Mouse (Mus musculus) MEL (cell line): ENCODE data around the gene Kdm6b. TPM values are rescaled to one million over a fixed set of nuclear protein-coding genes. Genes with fewer than 3 reads are reported as not detected.
A peak's percentile ranks its signal among the peaks of the same experiment; 100 is the strongest.

Experiments used
- DNase-seq: peaks from one replicate; pipeline ENCODE4 v3.0.0; 2011; ENCODE audit warnings: low read depth, low spot score
- H3K27ac ChIP-seq: 2 replicates; pipeline ENCODE4 v1.5.1; 2012; ENCODE audit warnings: low read depth, mild to moderate bottlenecking, control low read depth, low read length, moderate library complexity; ENCODE audit not compliant: control insufficient read depth
- H3K27me3 ChIP-seq, 2 experiments: fragments of 150-350 bp in 1 of 2; sonication (generic) in 1 of 2; 2 replicates each; pipeline ENCODE4 v1.6.1; 2012; ENCODE audit warnings: low read length in 2 of 2, mild to moderate bottlenecking in 2 of 2, improper control_type of control experiment in 1 of 2, moderate library complexity in 1 of 2; ENCODE audit not compliant: insufficient read depth in 2 of 2, control insufficient read depth in 1 of 2
- H3K36me3 ChIP-seq, 2 experiments: 2 replicates each; pipeline ENCODE4 v1.6.1; 2012 to 2014; ENCODE audit warnings: low read length in 2 of 2, improper control_type of control experiment in 1 of 2, inconsistent platforms in 1 of 2, mild to moderate bottlenecking in 1 of 2; ENCODE audit not compliant: insufficient read depth in 2 of 2, control insufficient read depth in 1 of 2
- H3K4me1 ChIP-seq, 2 experiments: fragments of 150-350 bp in 1 of 2; sonication (generic) in 1 of 2; 2 replicates each; pipeline ENCODE4 v1.6.1; 2012; ENCODE audit warnings: low read length in 2 of 2, improper control_type of control experiment in 1 of 2, mild to moderate bottlenecking in 1 of 2; ENCODE audit not compliant: insufficient read depth in 2 of 2, control insufficient read depth in 1 of 2
- H3K4me3 ChIP-seq, 2 experiments: fragments of 150-350 bp in 1 of 2; sonication (generic) in 1 of 2; 2 replicates each; pipeline ENCODE4 v1.5.1; 2012; ENCODE audit warnings: low read depth in 2 of 2, low read length in 2 of 2, mild to moderate bottlenecking in 2 of 2, moderate library complexity in 2 of 2, control low read depth in 1 of 2, improper control_type of control experiment in 1 of 2; ENCODE audit not compliant: control insufficient read depth in 1 of 2, insufficient read depth in 1 of 2
- H3K79me2 ChIP-seq: 2 replicates; pipeline ENCODE4 v1.6.1; 2012; ENCODE audit warnings: mild to moderate bottlenecking, low read length, moderate library complexity; ENCODE audit not compliant: control insufficient read depth, poor library complexity, insufficient read depth
- H3K9ac ChIP-seq: 2 replicates; pipeline ENCODE4 v1.6.1; 2012; ENCODE audit warnings: low read depth, mild to moderate bottlenecking, control low read depth, low read length, moderate library complexity; ENCODE audit not compliant: control insufficient read depth, poor library complexity, severe bottlenecking
- H3K9me3 ChIP-seq: fragments of 150-350 bp; sonication (generic); replicated peaks from 2 replicates; pipeline ENCODE4 v1.6.1; 2012; ENCODE audit warnings: mild to moderate bottlenecking, low read length, improper control_type of control experiment, moderate library complexity; ENCODE audit not compliant: insufficient read depth
- BHLHE40 ChIP-seq: IDR thresholded peaks from 2 replicates; pipeline ENCODE4 v1.6.1; 2012; ENCODE audit warnings: low read depth, mild to moderate bottlenecking, inconsistent platforms, low read length, improper control_type of control experiment, borderline replicate concordance
- CHD1 ChIP-seq: IDR thresholded peaks from 2 replicates; pipeline ENCODE4 v1.6.1; 2012; ENCODE audit warnings: low read depth, mild to moderate bottlenecking, inconsistent platforms, low read length, improper control_type of control experiment
- E2F4 ChIP-seq: IDR thresholded peaks from 2 replicates; pipeline ENCODE4 v1.6.1; 2011; ENCODE audit warnings: low read depth, low read length, improper control_type of control experiment, borderline replicate concordance
- EP300 ChIP-seq, 2 experiments: IDR thresholded peaks; 2 replicates each; pipeline ENCODE4 v1.6.1; 2011; ENCODE audit warnings: improper control_type of control experiment in 2 of 2, low read length in 2 of 2, low read depth in 1 of 2, mild to moderate bottlenecking in 1 of 2
- ETS1 ChIP-seq: IDR thresholded peaks from 2 replicates; pipeline ENCODE4 v1.6.1; 2012; ENCODE audit warnings: low read depth, mild to moderate bottlenecking, inconsistent platforms, low read length, improper control_type of control experiment, moderate library complexity
- GATA1 ChIP-seq: IDR thresholded peaks from 2 replicates; pipeline ENCODE4 v1.6.1; 2011; ENCODE audit warnings: low read depth, low read length, improper control_type of control experiment
- HCFC1 ChIP-seq: IDR thresholded peaks from 2 replicates; pipeline ENCODE4 v1.6.1; 2012; ENCODE audit warnings: low read depth, mild to moderate bottlenecking, inconsistent platforms, low read length, improper control_type of control experiment, moderate library complexity
- MAX ChIP-seq: IDR thresholded peaks from 2 replicates; pipeline ENCODE4 v1.6.1; 2011; ENCODE audit warnings: low read length, improper control_type of control experiment
- MAZ ChIP-seq: IDR thresholded peaks from 2 replicates; pipeline ENCODE4 v1.6.1; 2012; ENCODE audit warnings: low read depth, mild to moderate bottlenecking, inconsistent platforms, low read length, improper control_type of control experiment
- MEF2A ChIP-seq: IDR thresholded peaks from 2 replicates; pipeline ENCODE4 v1.6.1; 2014; ENCODE audit warnings: low read depth, mild to moderate bottlenecking, inconsistent platforms, low read length, improper control_type of control experiment; ENCODE audit not compliant: poor library complexity, insufficient replicate concordance, severe bottlenecking; ENCODE audit errors: extremely low read depth
- MXI1 ChIP-seq: IDR thresholded peaks from 2 replicates; pipeline ENCODE4 v1.6.1; 2011; ENCODE audit warnings: mild to moderate bottlenecking, low read depth, low read length, improper control_type of control experiment
- MYB ChIP-seq: IDR thresholded peaks from 2 replicates; pipeline ENCODE4 v1.6.1; 2011; ENCODE audit warnings: mild to moderate bottlenecking, low read depth, low read length, improper control_type of control experiment
- NELFE ChIP-seq: IDR thresholded peaks from 2 replicates; pipeline ENCODE4 v1.6.1; 2011; ENCODE audit warnings: low read depth, low read length, improper control_type of control experiment
- NRF1 ChIP-seq: IDR thresholded peaks from 2 replicates; pipeline ENCODE4 v1.6.1; 2014; ENCODE audit warnings: low read depth, mild to moderate bottlenecking, inconsistent platforms, low read length, improper control_type of control experiment, moderate library complexity; ENCODE audit not compliant: poor library complexity, insufficient read depth, severe bottlenecking
- POLR2A ChIP-seq, 2 experiments: IDR thresholded peaks; 2 replicates each; pipeline ENCODE4 v1.6.1; 2011 to 2012; ENCODE audit warnings: low read length in 2 of 2, mild to moderate bottlenecking in 2 of 2, control low read depth in 1 of 2, improper control_type of control experiment in 1 of 2, low read depth in 1 of 2, moderate library complexity in 1 of 2; ENCODE audit not compliant: control insufficient read depth in 1 of 2, insufficient read depth in 1 of 2, poor library complexity in 1 of 2
- POLR2AphosphoS2 ChIP-seq: IDR thresholded peaks from 2 replicates; pipeline ENCODE4 v1.6.1; 2011; ENCODE audit warnings: low read length, improper control_type of control experiment
- SIN3A ChIP-seq: IDR thresholded peaks from 2 replicates; pipeline ENCODE4 v1.6.1; 2012; ENCODE audit warnings: low read length, improper control_type of control experiment, inconsistent platforms
- TAL1 ChIP-seq: IDR thresholded peaks from 2 replicates; pipeline ENCODE4 v1.6.1; 2012; ENCODE audit warnings: mild to moderate bottlenecking, inconsistent platforms, low read length, moderate library complexity, mixed read lengths
- UBTF ChIP-seq: IDR thresholded peaks from 2 replicates; pipeline ENCODE4 v1.6.1; 2012; ENCODE audit warnings: low read depth, mild to moderate bottlenecking, inconsistent platforms, low read length, improper control_type of control experiment, moderate library complexity, borderline replicate concordance; ENCODE audit not compliant: insufficient read depth
- USF1 ChIP-seq: IDR thresholded peaks from 2 replicates; pipeline ENCODE4 v1.6.1; 2014; ENCODE audit warnings: low read depth, mild to moderate bottlenecking, inconsistent platforms, low read length, improper control_type of control experiment, moderate library complexity
- USF2 ChIP-seq, 2 experiments: IDR thresholded peaks; 2 replicates each; pipeline ENCODE4 v1.6.1; 2011 to 2012; ENCODE audit warnings: improper control_type of control experiment in 2 of 2, low read length in 2 of 2, borderline replicate concordance in 1 of 2, inconsistent platforms in 1 of 2, low read depth in 1 of 2, mild to moderate bottlenecking in 1 of 2; ENCODE audit not compliant: insufficient read depth in 1 of 2
- ZC3H11A ChIP-seq: IDR thresholded peaks from 2 replicates; pipeline ENCODE4 v1.6.1; 2012; ENCODE audit warnings: low read depth, mild to moderate bottlenecking, inconsistent platforms, low read length, improper control_type of control experiment
- ZKSCAN1 ChIP-seq: IDR thresholded peaks from 2 replicates; pipeline ENCODE4 v1.6.1; 2012; ENCODE audit warnings: low read depth, mild to moderate bottlenecking, inconsistent platforms, low read length, improper control_type of control experiment, moderate library complexity
- ZMIZ1 ChIP-seq: IDR thresholded peaks from 2 replicates; pipeline ENCODE4 v1.6.1; 2012; ENCODE audit warnings: low read depth, mild to moderate bottlenecking, inconsistent platforms, low read length, improper control_type of control experiment, moderate library complexity
- polyA plus RNA-seq, 2 experiments: library from polyadenylated mRNA; stranded (reverse) in 1 of 2; unstranded in 1 of 2; fragments of >175 nt in 1 of 2; fragments of >200 nt in 1 of 2; gene quantifications; 2 replicates each; pipeline versions ENCODE4 v1.2.1 to v1.2.4; 2012; ENCODE audit warnings: low replicate concordance in 2 of 2, low read depth in 1 of 2; ENCODE audit not compliant: insufficient read length in 2 of 2, insufficient read depth in 1 of 2, missing spikeins in 1 of 2
- total RNA-seq: library from RNA; depleted of rRNA; stranded (reverse); fragments of 300-350 nt; gene quantifications from 2 replicates; pipeline ENCODE4 v1.2.3, GENCODE M21; 2012

Gene Kdm6b
- total and polyA plus RNA-seq, 3 experiments: 5.8 to 43.4 (median 25.0) TPM

DNA sequence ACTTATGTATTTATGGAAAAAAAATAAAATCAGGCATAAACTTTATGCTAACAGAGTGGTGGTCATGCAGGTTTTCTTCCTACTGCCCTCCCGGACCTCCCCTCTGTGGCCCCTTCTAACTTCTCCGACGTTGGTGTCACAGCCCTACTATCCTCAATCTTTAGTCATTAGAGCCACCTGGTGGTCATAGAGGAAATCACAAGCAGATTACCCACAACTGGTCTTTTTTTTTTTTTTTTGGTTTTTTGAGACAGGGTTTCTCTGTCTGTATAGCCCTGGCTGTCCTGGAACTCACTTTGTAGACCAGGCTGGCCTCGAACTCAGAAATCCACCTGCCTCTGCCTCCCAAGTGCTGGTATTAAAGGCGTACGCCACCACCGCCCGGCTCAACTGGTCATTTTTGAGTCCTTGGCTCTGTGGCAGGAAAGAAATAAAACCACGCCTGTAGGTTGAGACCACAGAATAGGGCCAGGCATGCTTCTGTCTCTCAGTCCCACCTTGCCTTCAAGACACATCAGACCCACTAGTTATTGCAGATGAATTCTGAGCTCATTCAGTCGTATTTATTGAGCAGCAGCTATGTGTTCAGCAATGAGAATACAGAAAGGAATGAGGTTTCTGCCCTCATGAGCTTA, 23.0 kb downstream of the Kdm6b start (continued):
- TF ChIP-seq CHD1 (no peak), UBTF (no peak), NRF1 (no peak), BHLHE40 (no peak), NELFE (no peak), ZC3H11A (peak; percentile 96), ZKSCAN1 (peak; percentile 79; the same call in 1 of the 2 replicates), POLR2AphosphoS2 (no peak), EP300 (IDR thresholded peaks at IDR 0.05; ENCODE audit: low read depth in 1 of 2, low read length in 2 of 2) (no peak), ZMIZ1 (no peak), ETS1 (no peak), SIN3A (peak; percentile 57), MXI1 (no peak), POLR2A (IDR thresholded peaks at IDR 0.05; ENCODE audit: control insufficient read depth in 1 of 2, insufficient read depth in 1 of 2, low read depth in 1 of 2, low read length in 2 of 2, poor library complexity in 1 of 2) (no peak), USF1 (no peak), USF2 (IDR thresholded peaks at IDR 0.05; ENCODE audit: borderline replicate concordance in 1 of 2, insufficient read depth in 1 of 2, low read depth in 1 of 2, low read length in 2 of 2) (no peak), GATA1 (no peak), HCFC1 (0 out of 2 replicates have a peak, but pooled peaks have one; percentile 32), MEF2A (no peak), MAZ (no peak), MAX (no peak), MYB (no peak)
- TF ChIP-seq, all 39 proteins: peak for 8

DNA sequence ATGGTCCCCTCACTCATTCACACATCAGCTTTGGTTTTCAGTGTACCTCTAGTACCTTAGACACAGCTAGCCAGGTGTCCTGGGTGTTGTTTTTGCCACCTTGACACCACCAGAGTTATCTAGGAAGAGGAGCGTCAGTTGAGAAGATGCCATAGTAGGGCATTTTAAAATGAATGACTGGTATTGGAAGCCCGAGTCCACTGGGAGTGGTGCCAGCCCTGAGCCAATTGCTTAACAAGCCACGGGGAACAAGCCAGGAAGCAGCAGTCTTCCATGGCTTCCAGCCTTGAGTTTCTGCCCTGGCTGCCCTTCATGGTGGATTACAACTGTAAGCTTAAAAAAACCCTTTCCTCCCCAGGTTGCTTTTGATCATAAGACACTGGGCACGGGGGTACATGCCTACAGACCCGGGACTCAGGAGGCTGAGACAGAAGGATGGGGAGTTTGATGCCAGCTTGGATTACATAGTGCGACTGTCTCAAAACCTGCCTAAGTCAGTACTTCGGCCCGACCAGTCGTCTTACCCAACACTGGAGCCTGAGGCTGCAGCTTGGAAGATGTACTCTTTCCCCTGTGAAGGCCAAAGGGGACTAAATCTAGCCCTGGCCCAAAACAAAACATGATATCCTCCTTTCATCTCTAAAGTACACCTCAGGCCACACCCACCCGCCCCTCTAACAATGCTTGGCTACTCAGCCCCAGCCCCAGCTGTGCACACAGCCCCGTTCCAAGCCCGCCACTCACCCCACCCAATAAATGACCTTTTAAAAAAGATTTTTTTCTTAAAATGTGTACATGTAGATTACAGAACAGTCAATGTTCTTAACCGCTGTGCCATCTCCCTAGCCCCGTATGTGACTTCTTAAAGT, 23.7 kb downstream of the Kdm6b start:
- no peak for TF ChIP-seq BHLHE40
- TF ChIP-seq TAL1: no peak
- no peak for TF ChIP-seq E2F4
- 0 out of 4 replicates have a peak, but pooled peaks of 1 of the 2 experiments have one; percentile 6 for TF ChIP-seq POLR2A (IDR thresholded peaks at IDR 0.05; ENCODE audit: control insufficient read depth in 1 of 2, insufficient read depth in 1 of 2, low read depth in 1 of 2, low read length in 2 of 2, poor library complexity in 1 of 2)
- H3K36me3 ChIP-seq: no peaks in the 10 kb centered on the region; a peak in 1 of 4 replicates
- no peaks in the 10 kb centered on the region for H3K27me3 ChIP-seq
- DNase-seq: no peak
- no peaks in the 10 kb centered on the region for H3K4me1 ChIP-seq
- no peak overlapping the region for H3K4me3 ChIP-seq
- H3K79me2 ChIP-seq: peaks cover 5% of the 10 kb centered on the region
- no peak overlapping the region for H3K27ac ChIP-seq
- no peaks in the 10 kb centered on the region for H3K9me3 ChIP-seq
- no peak overlapping the region for H3K9ac ChIP-seq
